Mouse (Mus musculus) neural tube, embryonic 12.5 days (tissue): ENCODE data around the gene Acot4. TPM values are rescaled to one million over a fixed set of nuclear protein-coding genes. Genes with fewer than 3 reads are reported as not detected.
"Not testable (repeated sequence)": the region's sequence is repeated elsewhere in the genome, so short reads cannot be mapped to it uniquely, and the experiment has no call there.

Experiments used
- ATAC-seq: fragments of 200-750 bp; cut with Nextera tagmentation; 2 replicates; pipeline ENCODE4 v1.8.0; 2017; ENCODE audit warnings: low read depth, mild to moderate bottlenecking, moderate TSS enrichment, moderate library complexity; ENCODE audit not compliant: low FRiP score
- H3K27ac ChIP-seq: fragments of 300-500 bp; sonication (generic); 2 replicates; pipeline ENCODE4 v1.5.1; 2016
- H3K27me3 ChIP-seq: fragments of 300-500 bp; sonication (generic); replicated peaks from 2 replicates; pipeline ENCODE4 v1.6.1; 2016; ENCODE audit warnings: mild to moderate bottlenecking
- H3K36me3 ChIP-seq: fragments of 300-500 bp; sonication (generic); 2 replicates; pipeline ENCODE4 v1.6.1; 2016; ENCODE audit warnings: mild to moderate bottlenecking
- H3K4me1 ChIP-seq: fragments of 300-500 bp; sonication (generic); 2 replicates; pipeline ENCODE4 v1.6.1; 2016
- H3K4me2 ChIP-seq: fragments of 300-500 bp; sonication (generic); replicated peaks from 2 replicates; pipeline ENCODE4 v1.6.1; 2016; ENCODE audit warnings: mild to moderate bottlenecking
- H3K4me3 ChIP-seq: fragments of 300-500 bp; sonication (generic); 2 replicates; pipeline ENCODE4 v1.5.1; 2016
- H3K9ac ChIP-seq: fragments of 300-500 bp; sonication (generic); 2 replicates; pipeline ENCODE4 v1.6.1; 2016; ENCODE audit warnings: mild to moderate bottlenecking
- H3K9me3 ChIP-seq: fragments of 300-500 bp; sonication (generic); 2 replicates; pipeline ENCODE4 v1.6.1; 2016; ENCODE audit warnings: mild to moderate bottlenecking
- WGBS: fragments of 180-500 bp; shearing (Covaris S2); methylation state at CpG from one replicate; pipeline ENCODE4 v1.1.7; 2016; 5-methylcytosine and 5-hydroxymethylcytosine counted together
- polyA plus RNA-seq: library from polyadenylated mRNA; unstranded; fragments of >200 nt; fragmentation: Nextera tagmentation; extraction: Ambion mirVana; gene quantifications from 2 replicates; pipeline ENCODE4 v1.2.1, GENCODE M21; 2016

Gene Acot4
- polyA plus RNA-seq, 1 experiment from 2014 or later, result 0.20 TPM

- Histone ChIP-seq H3K4me2 (peak overlapping the region; percentile 60), H3K36me3 (peaks cover 6% of the 10 kb centered on the region; the same call in 1 of the 2 replicates), H3K9ac (0 out of 2 replicates have a peak overlapping the region, but pooled peaks have one; percentile 40), H3K9me3 (no peaks in the 10 kb centered on the region), H3K4me1 (peaks cover 24% of the 10 kb centered on the region), H3K4me3 (peak overlapping the region; percentile 5; the same call in 1 of the 2 replicates), H3K27ac (peak overlapping the region; percentile 51; the same call in 1 of the 2 replicates), H3K27me3 (no peaks in the 10 kb centered on the region)
- 33% methylated on average over 12 of the region's 12 CpGs for WGBS
- ATAC-seq, result peak; percentile 83
These were observed 26.7 kb upstream of the Acot4 start for GRCm38 (mm10) chr12:84011251-84012040.

- H3K9me3 ChIP-seq, result no peaks in the 10 kb centered on the region
- WGBS, result 68% methylated on average over 6 of the region's 6 CpGs
- peaks cover 24% of the 10 kb centered on the region for H3K4me1 ChIP-seq
- H3K4me2 ChIP-seq, result peak overlapping the region; percentile 60; the same call in 1 of the 2 replicates
- H3K9ac ChIP-seq, result no peak overlapping the region
- H3K27ac ChIP-seq, result no peak overlapping the region
- no peak for ATAC-seq
- no peak overlapping the region for H3K4me3 ChIP-seq
- H3K27me3 ChIP-seq, result no peaks in the 10 kb centered on the region
- peaks cover 8% of the 10 kb centered on the region; the same call in 1 of the 2 replicates for H3K36me3 ChIP-seq
These were observed 25.0 kb upstream of the Acot4 start for GRCm38 (mm10) chr12:84013130-84013529.

- no peaks in the 10 kb centered on the region for H3K27me3 ChIP-seq
- peaks cover 24% of the 10 kb centered on the region for H3K4me1 ChIP-seq
- H3K4me2 ChIP-seq, result no peak overlapping the region
- H3K36me3 ChIP-seq, result peaks cover 8% of the 10 kb centered on the region; the same call in 1 of the 2 replicates
- H3K9ac ChIP-seq, result no peak overlapping the region
- no peaks in the 10 kb centered on the region for H3K9me3 ChIP-seq
- 94% methylated on average over 7 of the region's 7 CpGs for WGBS
- H3K4me3 ChIP-seq, result no peak overlapping the region
- no peak for ATAC-seq
- H3K27ac ChIP-seq, result no peak overlapping the region
These were observed 24.5 kb upstream of the Acot4 start for GRCm38 (mm10) chr12:84013701-84014100.

- not testable (repeated sequence) for H3K36me3 ChIP-seq, H3K27ac ChIP-seq, H3K4me3 ChIP-seq, H3K4me1 ChIP-seq, H3K27me3 ChIP-seq, H3K4me2 ChIP-seq, ATAC-seq, H3K9me3 ChIP-seq, H3K9ac ChIP-seq
- WGBS, result 72% methylated on average over 7 of the region's 7 CpGs
These were observed 17.7 kb upstream of the Acot4 start for GRCm38 (mm10) chr12:84020528-84020927.

- H3K36me3 ChIP-seq, H3K4me3 ChIP-seq, ATAC-seq, H3K4me1 ChIP-seq, H3K9me3 ChIP-seq, H3K27me3 ChIP-seq, H3K27ac ChIP-seq, H3K9ac ChIP-seq, H3K4me2 ChIP-seq: not testable (repeated sequence)
- WGBS, result 93% methylated on average over 4 of the region's 4 CpGs
These were observed 15.9 kb upstream of the Acot4 start for GRCm38 (mm10) chr12:84022266-84022665.

- Histone ChIP-seq H3K4me2 (no peak overlapping the region), H3K9ac (no peak overlapping the region), H3K27me3 (no peaks in the 10 kb centered on the region), H3K27ac (no peak overlapping the region), H3K4me3 (no peak overlapping the region), H3K4me1 (no peaks in the 10 kb centered on the region), H3K36me3 (no peaks in the 10 kb centered on the region; the same call in 1 of the 2 replicates), H3K9me3 (no peaks in the 10 kb centered on the region)
- 87% methylated on average over 9 of the region's 9 CpGs for WGBS
- ATAC-seq, result no peak
These were observed 15.0 kb upstream of the Acot4 start for GRCm38 (mm10) chr12:84023052-84023745.

GRCm38 (mm10) chr12:84025888-84026287 lies 12.3 kb upstream of the Acot4 start:
- H3K4me2 ChIP-seq, result no peak overlapping the region
- no peak overlapping the region for H3K9ac ChIP-seq
- 90% methylated on average over 7 of the region's 7 CpGs for WGBS
- no peak overlapping the region for H3K27ac ChIP-seq
- H3K4me3 ChIP-seq, result no peak overlapping the region
- no peaks in the 10 kb centered on the region for H3K27me3 ChIP-seq
- no peaks in the 10 kb centered on the region for H3K9me3 ChIP-seq
- H3K36me3 ChIP-seq, result no peaks in the 10 kb centered on the region
- ATAC-seq, result no peak
- no peaks in the 10 kb centered on the region for H3K4me1 ChIP-seq

GRCm38 (mm10) chr12:84028328-84028727 lies 9.9 kb upstream of the Acot4 start:
- WGBS, result 42% methylated on average over 3 of the region's 3 CpGs
- ATAC-seq, H3K27me3 ChIP-seq, H3K27ac ChIP-seq, H3K9ac ChIP-seq, H3K4me3 ChIP-seq, H3K9me3 ChIP-seq, H3K36me3 ChIP-seq, H3K4me2 ChIP-seq, H3K4me1 ChIP-seq: not testable (repeated sequence)

GRCm38 (mm10) chr12:84029043-84029442 lies 9.1 kb upstream of the Acot4 start:
- H3K4me2 ChIP-seq, H3K4me3 ChIP-seq, H3K27me3 ChIP-seq, H3K27ac ChIP-seq, H3K9me3 ChIP-seq, ATAC-seq, H3K36me3 ChIP-seq, H3K9ac ChIP-seq, H3K4me1 ChIP-seq: not testable (repeated sequence)
- 91% methylated on average over 1 of the region's 1 CpGs for WGBS

GRCm38 (mm10) chr12:84030659-84031332 lies 7.4 kb upstream of the Acot4 start:
- Histone ChIP-seq H3K27ac (no peak overlapping the region), H3K4me1 (no peaks in the 10 kb centered on the region), H3K9ac (no peak overlapping the region), H3K9me3 (no peaks in the 10 kb centered on the region), H3K27me3 (no peaks in the 10 kb centered on the region), H3K36me3 (no peaks in the 10 kb centered on the region), H3K4me2 (no peak overlapping the region), H3K4me3 (no peak overlapping the region)
- ATAC-seq, result 0 out of 2 replicates have a peak, but pooled peaks have one; percentile 50
- 81% methylated on average over 4 of the region's 4 CpGs for WGBS

- Histone ChIP-seq H3K9me3 (no peaks in the 10 kb centered on the region), H3K4me3 (no peak overlapping the region), H3K9ac (no peak overlapping the region), H3K4me1 (no peaks in the 10 kb centered on the region), H3K27ac (no peak overlapping the region), H3K4me2 (no peak overlapping the region), H3K36me3 (no peaks in the 10 kb centered on the region), H3K27me3 (0 out of 2 replicates have a peak, but pooled peaks cover 2% of the 10 kb centered on the region)
- no peak for ATAC-seq
- WGBS, result 82% methylated on average over 4 of the region's 4 CpGs
These were observed 5.3 kb upstream of the Acot4 start for GRCm38 (mm10) chr12:84032854-84033253.

- WGBS, result 73% methylated on average over 2 of the region's 2 CpGs
- H3K4me1 ChIP-seq, H3K9ac ChIP-seq, H3K4me2 ChIP-seq, H3K27me3 ChIP-seq, H3K9me3 ChIP-seq, H3K36me3 ChIP-seq, ATAC-seq, H3K4me3 ChIP-seq, H3K27ac ChIP-seq: not testable (repeated sequence)
These were observed 4.9 kb upstream of the Acot4 start for GRCm38 (mm10) chr12:84033302-84033701.
